ENCODE assay signal across 7 mouse cellular contexts in genomic region chr17:83982700-83983069, GRCm38 (mm10).
DNase-seq lines count a peak whose midpoint lies in the region; ATAC-seq lines count a peak whose summit lies in the region.

No protein-coding gene starts in this region.

- H3K9me3 ChIP-seq in lung, embryonic 16.5 days (ENCODE audit: control insufficient read depth, low read length): no peaks in the 10 kb centered on the region
- H3K9me3 ChIP-seq in forebrain, embryonic 14.5 days (replicated peaks; ENCODE audit: control insufficient read depth, low read length): no peaks in the 10 kb centered on the region
- H3K9me3 ChIP-seq in hindbrain, embryonic 15.5 days: no peaks in the 10 kb centered on the region
- H3K9me3 ChIP-seq in neural tube, embryonic 14.5 days (ENCODE audit: control insufficient read depth, low read length): no peaks in the 10 kb centered on the region

- no peaks in the 10 kb centered on the region for H3K27me3 ChIP-seq in lung, embryonic 16.5 days (ENCODE audit: control insufficient read depth, insufficient read depth, low read depth, low read length)
- no peaks in the 10 kb centered on the region for H3K27me3 ChIP-seq in forebrain, embryonic 14.5 days (replicated peaks; ENCODE audit: control insufficient read depth, insufficient read depth, low read length)
- H3K27me3 ChIP-seq in hindbrain, embryonic 15.5 days: no peaks in the 10 kb centered on the region
- H3K27me3 ChIP-seq in neural tube, embryonic 14.5 days (ENCODE audit: control insufficient read depth, insufficient read depth, low read length): no peaks in the 10 kb centered on the region

- 0 out of 2 replicates have a peak overlapping the region, but pooled peaks have one; percentile 25 for H3K4me2 ChIP-seq in lung, embryonic 16.5 days (ENCODE audit: low read depth, low read length)
- no peak overlapping the region for H3K4me2 ChIP-seq in forebrain, embryonic 14.5 days (ENCODE audit: low read length)
- no peak overlapping the region for H3K4me2 ChIP-seq in hindbrain, embryonic 15.5 days
- H3K4me2 ChIP-seq in neural tube, embryonic 14.5 days (ENCODE audit: low read depth, low read length): no peak overlapping the region

- ATAC-seq in lung, embryonic 16.5 days (ENCODE audit: low read depth): no peak; the same call in none of the 2 replicates
- ATAC-seq in forebrain, embryonic 14.5 days: no peak
- ATAC-seq in hindbrain, embryonic 15.5 days (ENCODE audit: low FRiP score, low read depth): no peak
- no peak for ATAC-seq in neural tube, embryonic 14.5 days (ENCODE audit: low read depth)

- 33% methylated on average over 8 of the region's 8 CpGs for WGBS in lung, embryonic 16.5 days
- WGBS in forebrain, embryonic 14.5 days: 71% methylated on average over 8 of the region's 8 CpGs
- 53% methylated on average over 8 of the region's 8 CpGs for WGBS in hindbrain, embryonic 15.5 days
- 60% methylated on average over 8 of the region's 8 CpGs for WGBS in neural tube, embryonic 14.5 days

- peak overlapping the region; percentile 99 for H3K27ac ChIP-seq in lung, embryonic 16.5 days (ENCODE audit: low read length)
- H3K27ac ChIP-seq in forebrain, embryonic 14.5 days (ENCODE audit: low read depth, low read length): peak overlapping the region; percentile 21; the same call in 1 of the 2 replicates
- H3K27ac ChIP-seq in hindbrain, embryonic 15.5 days (replicated peaks): peak overlapping the region; percentile 58
- H3K27ac ChIP-seq in neural tube, embryonic 14.5 days (ENCODE audit: low read depth, low read length): peak overlapping the region; percentile 46

- no peak for DNase-seq in lung, postnatal 36 days
- no peak for DNase-seq in forebrain, embryonic 14.5 days (ENCODE audit: low spot score)
- no peak for DNase-seq in cerebellum, adult 8-10 months
- no peak for DNase-seq in urinary bladder, postnatal 36 days (ENCODE audit: low spot score in 2 of 2)

- H3K36me3 ChIP-seq in lung, embryonic 16.5 days (ENCODE audit: control insufficient read depth, insufficient read depth, low read length): no peaks in the 10 kb centered on the region
- H3K36me3 ChIP-seq in forebrain, embryonic 14.5 days (ENCODE audit: control insufficient read depth, insufficient read depth, low read length): no peaks in the 10 kb centered on the region
- H3K36me3 ChIP-seq in hindbrain, embryonic 15.5 days: no peaks in the 10 kb centered on the region
- no peaks in the 10 kb centered on the region for H3K36me3 ChIP-seq in neural tube, embryonic 14.5 days (ENCODE audit: control insufficient read depth, insufficient read depth, low read length)

- H3K9ac ChIP-seq in lung, embryonic 16.5 days (ENCODE audit: low read length): peak overlapping the region; percentile 67
- H3K9ac ChIP-seq in forebrain, embryonic 14.5 days (ENCODE audit: low read length): no peak overlapping the region
- H3K9ac ChIP-seq in hindbrain, embryonic 15.5 days: no peak overlapping the region
- no peak overlapping the region for H3K9ac ChIP-seq in neural tube, embryonic 14.5 days (replicated peaks; ENCODE audit: low read depth, low read length)

- no peak overlapping the region for H3K4me3 ChIP-seq in lung, embryonic 16.5 days (ENCODE audit: low read length)
- H3K4me3 ChIP-seq in forebrain, embryonic 14.5 days (ENCODE audit: low read depth, low read length): no peak overlapping the region
- H3K4me3 ChIP-seq in hindbrain, embryonic 15.5 days: no peak overlapping the region
- no peak overlapping the region for H3K4me3 ChIP-seq in neural tube, embryonic 14.5 days (ENCODE audit: low read depth, low read length)

- peaks cover 76% of the 10 kb centered on the region for H3K4me1 ChIP-seq in lung, embryonic 16.5 days (replicated peaks; ENCODE audit: control insufficient read depth, insufficient read depth, low read length)
- peaks cover 12% of the 10 kb centered on the region; the same call in 1 of the 2 replicates for H3K4me1 ChIP-seq in forebrain, embryonic 14.5 days (ENCODE audit: control insufficient read depth, insufficient read depth, low read length)
- H3K4me1 ChIP-seq in hindbrain, embryonic 15.5 days (replicated peaks): peaks cover 23% of the 10 kb centered on the region
- peaks cover 11% of the 10 kb centered on the region; the same call in 1 of the 2 replicates for H3K4me1 ChIP-seq in neural tube, embryonic 14.5 days (ENCODE audit: control insufficient read depth, insufficient read depth, low read length)

Comparison
In these comparisons a context has a peak if more than half of its experiments do, and no peak if none do; other contexts are left out.
1. H3K27ac ChIP-seq: peak in every context shown above with its lines; median percentile 99 in lung, embryonic 16.5 days; 58 in hindbrain, embryonic 15.5 days; 46 in neural tube, embryonic 14.5 days; 21 in forebrain, embryonic 14.5 days.